In the genomic region with DNA sequence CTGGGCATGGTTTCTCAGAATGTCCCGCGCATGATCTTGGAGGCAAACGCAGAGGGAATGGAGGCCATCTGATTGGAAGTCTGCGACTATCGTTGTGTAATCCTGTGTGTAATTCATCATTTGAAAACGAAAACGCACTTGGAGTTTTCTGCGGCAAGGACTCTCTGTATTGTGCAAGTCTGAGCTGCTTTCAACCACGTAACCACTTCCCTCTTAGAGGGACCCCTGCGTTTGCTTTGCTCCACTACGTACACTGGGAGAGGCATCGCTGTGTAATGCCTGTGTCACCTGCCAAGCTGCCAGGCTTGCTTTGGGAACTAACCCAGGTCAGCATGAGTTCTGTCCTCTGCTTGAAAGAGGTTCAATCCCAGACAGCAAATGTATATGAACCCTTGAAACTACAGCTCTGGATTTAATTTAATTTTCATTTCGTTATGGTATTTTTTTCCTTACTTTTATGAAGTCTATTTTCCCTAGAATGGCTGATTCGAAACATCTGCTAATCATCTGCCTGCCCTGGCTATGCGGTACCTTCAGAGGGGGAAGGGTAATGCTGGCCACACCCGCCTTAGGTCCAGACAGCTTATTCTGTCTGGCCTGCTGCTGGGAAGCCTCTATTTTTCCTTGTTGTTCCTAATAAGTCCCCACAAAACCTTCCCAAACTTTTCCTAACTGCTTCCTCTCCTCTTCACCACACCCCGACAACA, we compare ENCODE assay signal across 9 mouse cellular contexts.
A peak's percentile ranks its signal among the peaks of the same experiment; 100 is the strongest.
DNase-seq lines count a peak whose midpoint lies in the region; ATAC-seq and TF ChIP-seq lines count a peak whose summit lies in the region.
"Had no signal": no experiment of that assay in that cellular context is flagged by ENCODE, and none has a peak within 500 bp of the region (broad histone marks: within the 10 kb centered on the region; RNA-seq: fewer than 3 reads in every experiment).

No protein-coding gene starts in this region.

- no peak for TF ChIP-seq CTCF in forebrain, postnatal 0 days (IDR thresholded peaks at IDR 0.05; ENCODE audit: low read depth)
- no peak for TF ChIP-seq CTCF in cerebellum, adult 2 months (IDR thresholded peaks at IDR 0.05; ENCODE audit: borderline replicate concordance, insufficient read depth, low read depth, low read length)

- no peak for DNase-seq in forebrain, postnatal 0 days
- peak; percentile 51 for DNase-seq in thymus, postnatal 0 days (ENCODE audit: low spot score)
- no peak for DNase-seq in thymus, postnatal 14 days
- peak; percentile 45 for DNase-seq in limb, embryonic 10.5 days (ENCODE audit: low spot score)
- DNase-seq in mesoderm, embryonic 11.5 days (ENCODE audit: low read depth, low spot score): peak; percentile 5
- DNase-seq in cerebellum, adult 2 months: no peak
- DNase-seq in MN1 (ENCODE audit: low spot score): no peak

- WGBS in forebrain, postnatal 0 days: 62% methylated on average over 17 of the region's 17 CpGs
- WGBS in forebrain, embryonic 12.5 days: 71% methylated on average over 17 of the region's 17 CpGs
- 62% methylated on average over 17 of the region's 17 CpGs for WGBS in limb, embryonic 10.5 days
- WGBS in cerebellum, adult 2 months: 80% methylated on average over 17 of the region's 17 CpGs

- no peak overlapping the region for H3K9ac ChIP-seq in forebrain, postnatal 0 days
- no peak overlapping the region for H3K9ac ChIP-seq in forebrain, embryonic 12.5 days

- peak overlapping the region; percentile 15 for H3K4me2 ChIP-seq in forebrain, postnatal 0 days (ENCODE audit: low read depth)
- no peak overlapping the region for H3K4me2 ChIP-seq in forebrain, embryonic 12.5 days

- no peak for TF ChIP-seq POLR2A in cerebellum, adult 2 months (IDR thresholded peaks at IDR 0.05; ENCODE audit: borderline replicate concordance, insufficient read depth, low read length)

- no peaks in the 10 kb centered on the region for H3K4me1 ChIP-seq in forebrain, postnatal 0 days (ENCODE audit: insufficient read depth)
- H3K4me1 ChIP-seq in forebrain, embryonic 12.5 days: no peaks in the 10 kb centered on the region
- H3K4me1 ChIP-seq in limb, embryonic 10.5 days: peaks cover 12% of the 10 kb centered on the region
- no peaks in the 10 kb centered on the region for H3K4me1 ChIP-seq in cerebellum, adult 2 months (ENCODE audit: control insufficient read depth, insufficient read depth, low read length)

- H3K27ac ChIP-seq in forebrain, postnatal 0 days (ENCODE audit: low read depth, low read length): no peak overlapping the region
- no peak overlapping the region for H3K27ac ChIP-seq in forebrain, embryonic 12.5 days
- peak overlapping the region; percentile 31; the same call in 1 of the 2 replicates for H3K27ac ChIP-seq in limb, embryonic 10.5 days
- H3K27ac ChIP-seq in cerebellum, adult 2 months (ENCODE audit: insufficient read depth, low read length): no peak overlapping the region

- H3K27me3 ChIP-seq in forebrain, postnatal 0 days (ENCODE audit: insufficient read depth, low read length): no peaks in the 10 kb centered on the region
- no peaks in the 10 kb centered on the region for H3K27me3 ChIP-seq in forebrain, embryonic 12.5 days
- no peaks in the 10 kb centered on the region for H3K27me3 ChIP-seq in limb, embryonic 10.5 days (ENCODE audit: low read depth, poor library complexity, severe bottlenecking)
- no peaks in the 10 kb centered on the region for H3K27me3 ChIP-seq in cerebellum, adult 2 months (ENCODE audit: control insufficient read depth, insufficient read depth, low read length)

- no peak overlapping the region for H3K4me3 ChIP-seq in forebrain, postnatal 0 days (ENCODE audit: low read depth, low read length)
- no peak overlapping the region for H3K4me3 ChIP-seq in forebrain, embryonic 12.5 days (replicated peaks)
- H3K4me3 ChIP-seq in limb, embryonic 10.5 days: no peak overlapping the region
- no peak overlapping the region for H3K4me3 ChIP-seq in cerebellum, adult 2 months (replicated peaks; ENCODE audit: insufficient read depth, low read depth, low read length)

- ATAC-seq in forebrain, postnatal 0 days: peak; percentile 29; the same call in 1 of the 2 replicates
- ATAC-seq in forebrain, embryonic 12.5 days (ENCODE audit: low FRiP score): no peak

- H3K9me3 ChIP-seq in forebrain, postnatal 0 days (ENCODE audit: low read length): no peaks in the 10 kb centered on the region
- H3K9me3 ChIP-seq in forebrain, embryonic 12.5 days: no peaks in the 10 kb centered on the region
- H3K9me3 ChIP-seq in limb, embryonic 10.5 days (replicated peaks): no peaks in the 10 kb centered on the region

- no peaks in the 10 kb centered on the region for H3K36me3 ChIP-seq in forebrain, postnatal 0 days (ENCODE audit: insufficient read depth)
- H3K36me3 ChIP-seq in forebrain, embryonic 12.5 days (replicated peaks): no peaks in the 10 kb centered on the region
- no peaks in the 10 kb centered on the region for H3K36me3 ChIP-seq in limb, embryonic 10.5 days
- H3K36me3 ChIP-seq: G1E had no signal

Comparison
In these comparisons a context has a peak if more than half of its experiments do, and no peak if none do; other contexts are left out.
1. DNase-seq: peak in thymus, postnatal 0 days (single experiment), limb, embryonic 10.5 days (single experiment) and mesoderm, embryonic 11.5 days (single experiment); none in forebrain, postnatal 0 days (single experiment), thymus, postnatal 14 days (single experiment), cerebellum, adult 2 months (0 of 2) and MN1 (single experiment).